ENCODE assay signal across 21 mouse cellular contexts in genomic region chr1:161662241-161662640, GRCm38 (mm10).
DNase-seq lines count a peak whose midpoint lies in the region; ATAC-seq and TF ChIP-seq lines count a peak whose summit lies in the region.
"Had no signal": no experiment of that assay in that cellular context is flagged by ENCODE, and none has a peak within 500 bp of the region (broad histone marks: within the 10 kb centered on the region; RNA-seq: fewer than 3 reads in every experiment).

No protein-coding gene starts in this region.

- H3K4me3 ChIP-seq in stomach, postnatal 0 days (ENCODE audit: low read depth, low read length), result no peak overlapping the region
- no peak overlapping the region for H3K4me3 ChIP-seq in lung, postnatal 0 days (ENCODE audit: low read depth, low read length)
- H3K4me3 ChIP-seq in heart, adult 2 months, result no peak overlapping the region
- H3K4me3 ChIP-seq: embryonic facial prominence, embryonic 15.5 days; erythroblast, embryonic 14.5 days; forebrain, embryonic 15.5 days; heart, embryonic 13.5 days; hindbrain, embryonic 15.5 days had no signal

- TF ChIP-seq EP300 in stomach, postnatal 0 days (optimal IDR thresholded peaks at IDR 0.05), result no peak
- TF ChIP-seq EP300 in lung, postnatal 0 days (IDR thresholded peaks at IDR 0.05), result no peak
- no peak for TF ChIP-seq EP300 in heart, adult 2 months (IDR thresholded peaks at IDR 0.05; ENCODE audit: insufficient read depth, low read depth, low read length)

- intact Hi-C loops in heart, adult 2 months (cut with DNase I), result no loop called here

- 76% methylated on average over 2 of the region's 2 CpGs for WGBS in stomach, postnatal 0 days
- 77% methylated on average over 2 of the region's 2 CpGs for WGBS in lung, postnatal 0 days
- WGBS in heart, adult 2 months, result 80% methylated on average over 2 of the region's 2 CpGs

- no peak overlapping the region for H3K9ac ChIP-seq in stomach, postnatal 0 days (ENCODE audit: low read length)
- no peak overlapping the region for H3K9ac ChIP-seq in lung, postnatal 0 days (replicated peaks; ENCODE audit: low read depth)
- no peak overlapping the region for H3K9ac ChIP-seq in heart, adult 2 months (ENCODE audit: low read depth, low read length)
- H3K9ac ChIP-seq: embryonic facial prominence, embryonic 15.5 days; forebrain, embryonic 15.5 days; heart, embryonic 13.5 days; hindbrain, embryonic 15.5 days had no signal

- no peaks in the 10 kb centered on the region for H3K27me3 ChIP-seq in stomach, postnatal 0 days (ENCODE audit: control insufficient read depth, insufficient read depth, low read length)
- no peaks in the 10 kb centered on the region for H3K27me3 ChIP-seq in lung, postnatal 0 days (replicated peaks; ENCODE audit: insufficient read depth, low read length)
- H3K27me3 ChIP-seq in heart, adult 2 months (ENCODE audit: control insufficient read depth, insufficient read depth, low read length), result no peaks in the 10 kb centered on the region
- H3K27me3 ChIP-seq: CH12.LX; embryonic facial prominence, embryonic 15.5 days; forebrain, embryonic 15.5 days; heart, embryonic 13.5 days; hindbrain, embryonic 15.5 days had no signal

- H3K79me2 ChIP-seq in heart, adult 2 months (replicated peaks; ENCODE audit: control insufficient read depth, insufficient read depth, low read length), result no peaks in the 10 kb centered on the region

- no peak for TF ChIP-seq CTCF in stomach, postnatal 0 days (IDR thresholded peaks at IDR 0.05; ENCODE audit: low read depth)
- no peak for TF ChIP-seq CTCF in lung, postnatal 0 days (IDR thresholded peaks at IDR 0.05)
- TF ChIP-seq CTCF in heart, adult 2 months (IDR thresholded peaks at IDR 0.05), result no peak

- H3K4me2 ChIP-seq in stomach, postnatal 0 days (replicated peaks; ENCODE audit: low read depth), result no peak overlapping the region
- no peak overlapping the region for H3K4me2 ChIP-seq in lung, postnatal 0 days (replicated peaks; ENCODE audit: low read depth, low read length)
- H3K4me2 ChIP-seq: embryonic facial prominence, embryonic 15.5 days; forebrain, embryonic 15.5 days; heart, embryonic 13.5 days; hindbrain, embryonic 15.5 days had no signal

- H3K27ac ChIP-seq in stomach, postnatal 0 days (replicated peaks), result no peak overlapping the region
- H3K27ac ChIP-seq in lung, postnatal 0 days (ENCODE audit: low read length), result no peak overlapping the region
- no peak overlapping the region for H3K27ac ChIP-seq in heart, adult 2 months
- H3K27ac ChIP-seq: embryonic facial prominence, embryonic 15.5 days; forebrain, embryonic 15.5 days; heart, embryonic 13.5 days; hindbrain, embryonic 15.5 days had no signal

- no peaks in the 10 kb centered on the region for H3K4me1 ChIP-seq in stomach, postnatal 0 days (replicated peaks; ENCODE audit: control insufficient read depth, insufficient read depth)
- no peaks in the 10 kb centered on the region for H3K4me1 ChIP-seq in lung, postnatal 0 days (ENCODE audit: insufficient read depth, low read depth, low read length)
- H3K4me1 ChIP-seq in heart, adult 2 months (ENCODE audit: control insufficient read depth, insufficient read depth, low read length), result no peaks in the 10 kb centered on the region
- H3K4me1 ChIP-seq: forebrain, embryonic 15.5 days; hindbrain, embryonic 15.5 days had no signal

- DNase-seq in cerebellum, adult 8-10 months, result peak; percentile 1
- DNase-seq in brain, adult 2 months (ENCODE audit: low read depth, low spot score), result peak; percentile 55
- DNase-seq in cerebellum, adult 9-11 months, result peak; percentile 11
- peak; percentile 3 for DNase-seq in layer of hippocampus, adult 9-11 months
- no peak for DNase-seq in stomach, postnatal 0 days (ENCODE audit: low spot score)
- no peak for DNase-seq in lung, postnatal 0 days (ENCODE audit: low spot score)
- no peak for DNase-seq in heart, adult 2 months
- DNase-seq: adrenal gland, postnatal 14 days; embryo, embryonic 11 days; gastrocnemius, postnatal 10 days; heart, postnatal 36 days had no signal

- no peak for TF ChIP-seq POLR2A in heart, adult 2 months (IDR thresholded peaks at IDR 0.05; ENCODE audit: insufficient read depth, low read depth, low read length)

- no peaks in the 10 kb centered on the region for H3K36me3 ChIP-seq in stomach, postnatal 0 days (ENCODE audit: control insufficient read depth, insufficient read depth, low read length)
- no peaks in the 10 kb centered on the region for H3K36me3 ChIP-seq in lung, postnatal 0 days (ENCODE audit: insufficient read depth, low read length)
- H3K36me3 ChIP-seq in heart, adult 2 months (ENCODE audit: control insufficient read depth, insufficient read depth, low read length), result no peaks in the 10 kb centered on the region
- H3K36me3 ChIP-seq: embryonic facial prominence, embryonic 15.5 days; forebrain, embryonic 15.5 days; heart, embryonic 13.5 days; hindbrain, embryonic 15.5 days had no signal

- no peaks in the 10 kb centered on the region for H3K9me3 ChIP-seq in stomach, postnatal 0 days (ENCODE audit: control insufficient read depth, low read length)
- H3K9me3 ChIP-seq in lung, postnatal 0 days (ENCODE audit: low read length), result no peaks in the 10 kb centered on the region
- H3K9me3 ChIP-seq: embryonic facial prominence, embryonic 15.5 days; forebrain, embryonic 15.5 days; heart, embryonic 13.5 days; hindbrain, embryonic 15.5 days had no signal

- ATAC-seq in cerebellum, adult (ENCODE audit: insufficient number of reproducible peaks, low FRiP score, low TSS enrichment), result no peak
- no peak for ATAC-seq in stomach, postnatal 0 days (ENCODE audit: low FRiP score, low TSS enrichment)
- no peak for ATAC-seq in lung, postnatal 0 days
- ATAC-seq: activated CD4-positive, CD25-positive, alpha-beta regulatory T cell, adult 4 months; forebrain, embryonic 15.5 days; intestine, embryonic 16.5 days; Patski had no signal

Comparison
In these comparisons a context has a peak if more than half of its experiments do, and no peak if none do; other contexts are left out.
1. DNase-seq: peak in cerebellum, adult 8-10 months (single experiment), brain, adult 2 months (single experiment), cerebellum, adult 9-11 months (single experiment) and layer of hippocampus, adult 9-11 months (single experiment); none in stomach, postnatal 0 days (single experiment), lung, postnatal 0 days (single experiment) and heart, adult 2 months (0 of 2).